Mouse (Mus musculus): Measurements from ENCODE around the gene Mettl7a1. TPM values are rescaled to one million over a fixed set of nuclear protein-coding genes. Genes with fewer than 3 reads are reported as not detected.
"Not testable (repeated sequence)": the region's sequence is repeated elsewhere in the genome, so short reads cannot be mapped to it uniquely, and the experiment has no call there.

Mettl7a1 gene
- polyA plus RNA-seq, 1 experiment from 2014 or later, result 3.2 TPM

DNA sequence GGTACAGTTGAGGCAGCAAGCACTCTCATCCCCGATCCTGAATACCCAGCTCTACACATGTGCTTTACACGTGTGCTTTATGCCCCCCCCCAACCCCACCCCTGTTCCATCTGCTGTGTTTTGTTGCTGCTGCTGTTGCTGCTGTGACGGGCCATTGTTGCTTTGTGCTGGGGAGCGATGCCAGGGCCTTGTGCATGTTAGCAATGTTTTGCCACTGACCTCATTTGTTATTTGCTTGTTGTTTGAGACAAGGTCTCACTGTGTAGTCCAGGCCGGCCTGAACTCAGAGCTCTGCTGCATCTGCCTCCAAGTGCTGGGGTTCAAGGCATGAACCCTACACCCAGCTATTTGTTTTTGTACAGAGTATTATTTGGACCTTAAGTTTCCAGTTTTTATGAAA lies 13.1 kb upstream of the Mettl7a1 start:
- H3K4me2 ChIP-seq (ENCODE audit: low read depth, low read length, severe bottlenecking), result no peak overlapping the region
- H3K27me3 ChIP-seq (ENCODE audit: control insufficient read depth, insufficient read depth, low read length), result no peaks in the 10 kb centered on the region
- H3K36me3 ChIP-seq (ENCODE audit: control insufficient read depth, insufficient read depth, low read length), result no peaks in the 10 kb centered on the region
- H3K4me1 ChIP-seq (replicated peaks; ENCODE audit: control insufficient read depth, insufficient read depth, low read length), result no peaks in the 10 kb centered on the region
- WGBS, result 83% methylated on average over 5 of the region's 5 CpGs
- ATAC-seq (replicated peaks; ENCODE audit: low FRiP score) (no peak), DNase-seq (ENCODE audit: low spot score) (no peak)
- no peaks in the 10 kb centered on the region for H3K9me3 ChIP-seq (ENCODE audit: control insufficient read depth, low read length)
- H3K4me3 ChIP-seq (ENCODE audit: low read depth, low read length), result no peak overlapping the region
- H3K27ac ChIP-seq (ENCODE audit: low read depth, low read length), result no peak overlapping the region
- no peak overlapping the region for H3K9ac ChIP-seq (ENCODE audit: low read length)

- no peaks in the 10 kb centered on the region for H3K9me3 ChIP-seq (ENCODE audit: control insufficient read depth, low read length)
- H3K4me2 ChIP-seq (ENCODE audit: low read depth, low read length, severe bottlenecking), result no peak overlapping the region
- H3K4me3 ChIP-seq (ENCODE audit: low read depth, low read length), result no peak overlapping the region
- H3K36me3 ChIP-seq (ENCODE audit: control insufficient read depth, insufficient read depth, low read length), result no peaks in the 10 kb centered on the region
- H3K4me1 ChIP-seq (replicated peaks; ENCODE audit: control insufficient read depth, insufficient read depth, low read length), result no peaks in the 10 kb centered on the region
- no peak for ATAC-seq (replicated peaks; ENCODE audit: low FRiP score)
- no peak for DNase-seq (ENCODE audit: low spot score)
- 77% methylated on average over 7 of the region's 7 CpGs for WGBS
- H3K27ac ChIP-seq (ENCODE audit: low read depth, low read length), result no peak overlapping the region
- H3K9ac ChIP-seq (ENCODE audit: low read length), result no peak overlapping the region
- H3K27me3 ChIP-seq (ENCODE audit: control insufficient read depth, insufficient read depth, low read length), result no peaks in the 10 kb centered on the region
Measured at GRCm38 (mm10) chr15:100292326-100292725, 11.6 kb upstream of the Mettl7a1 start.

DNA sequence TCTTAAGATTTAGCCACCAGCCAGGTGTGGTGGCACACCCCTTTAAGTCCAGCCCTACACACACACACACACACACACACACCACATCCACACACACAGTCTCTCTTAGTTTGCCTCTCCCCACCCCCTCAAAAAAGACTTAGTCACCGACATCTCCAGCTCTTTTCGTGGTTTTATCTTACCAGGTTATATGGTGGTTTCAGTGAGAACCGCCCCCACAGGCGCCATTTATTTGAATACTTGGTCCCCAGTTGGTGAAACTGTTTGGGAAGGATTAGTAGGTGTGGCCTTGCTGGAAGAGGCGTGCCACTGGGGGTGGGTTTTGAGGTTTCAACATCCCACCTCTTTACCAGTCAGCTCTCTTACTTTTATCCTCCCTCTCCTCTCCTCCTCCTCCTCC lies 6.1 kb upstream of the Mettl7a1 start:
- no peak overlapping the region for H3K4me2 ChIP-seq (ENCODE audit: low read depth, low read length, severe bottlenecking)
- no peak for DNase-seq (ENCODE audit: low spot score)

DNA sequence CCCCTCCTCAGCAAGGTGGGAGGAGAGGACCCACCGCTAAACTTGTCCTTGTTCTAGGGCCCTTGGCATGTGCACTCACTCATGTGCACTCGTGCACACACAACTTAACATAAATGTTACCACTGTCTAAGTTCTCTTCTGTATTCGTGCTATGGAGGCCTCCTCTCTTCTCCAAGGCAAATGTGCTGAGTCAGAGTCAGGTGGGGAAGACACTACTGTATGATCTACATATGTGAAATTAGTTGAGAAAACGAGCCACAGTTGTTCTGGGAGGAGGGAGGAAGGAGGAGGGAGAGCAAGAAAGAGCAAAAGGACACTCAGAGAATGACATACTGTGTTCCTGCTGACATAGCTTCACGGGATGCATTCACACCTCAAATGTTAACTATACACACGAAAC lies 3.4 kb upstream of the Mettl7a1 start:
- Histone ChIP-seq H3K36me3 (ENCODE audit: control insufficient read depth, insufficient read depth, low read length) (no peaks in the 10 kb centered on the region), H3K9me3 (ENCODE audit: control insufficient read depth, low read length) (no peaks in the 10 kb centered on the region), H3K27me3 (ENCODE audit: control insufficient read depth, insufficient read depth, low read length) (no peaks in the 10 kb centered on the region), H3K27ac (ENCODE audit: low read depth, low read length) (no peak overlapping the region), H3K4me1 (replicated peaks; ENCODE audit: control insufficient read depth, insufficient read depth, low read length) (no peaks in the 10 kb centered on the region), H3K9ac (ENCODE audit: low read length) (no peak overlapping the region), H3K4me3 (ENCODE audit: low read depth, low read length) (no peak overlapping the region), H3K4me2 (ENCODE audit: low read depth, low read length, severe bottlenecking) (no peak overlapping the region)
- ATAC-seq (replicated peaks; ENCODE audit: low FRiP score), result no peak
- DNase-seq (ENCODE audit: low spot score), result no peak
- 82% methylated on average over 6 of the region's 6 CpGs for whole genome bisulfite sequencing

More for the DNA sequence above, 6.1 kb upstream of the Mettl7a1 start:
- Histone ChIP-seq H3K4me3 (ENCODE audit: low read depth, low read length) (no peak overlapping the region), H3K36me3 (ENCODE audit: control insufficient read depth, insufficient read depth, low read length) (no peaks in the 10 kb centered on the region), H3K27ac (ENCODE audit: low read depth, low read length) (no peak overlapping the region), H3K27me3 (ENCODE audit: control insufficient read depth, insufficient read depth, low read length) (no peaks in the 10 kb centered on the region), H3K9me3 (ENCODE audit: control insufficient read depth, low read length) (no peaks in the 10 kb centered on the region), H3K9ac (ENCODE audit: low read length) (no peak overlapping the region), H3K4me1 (replicated peaks; ENCODE audit: control insufficient read depth, insufficient read depth, low read length) (no peaks in the 10 kb centered on the region)
- no peak for ATAC-seq (replicated peaks; ENCODE audit: low FRiP score)
- 88% methylated on average over 5 of the region's 5 CpGs for WGBS

GRCm38 (mm10) chr15:100301556-100301955 lies 2.4 kb upstream of the Mettl7a1 start:
- Histone ChIP-seq H3K36me3 (ENCODE audit: control insufficient read depth, insufficient read depth, low read length) (no peaks in the 10 kb centered on the region), H3K4me3 (ENCODE audit: low read depth, low read length) (no peak overlapping the region), H3K9me3 (ENCODE audit: control insufficient read depth, low read length) (no peaks in the 10 kb centered on the region), H3K4me2 (ENCODE audit: low read depth, low read length, severe bottlenecking) (no peak overlapping the region), H3K27ac (ENCODE audit: low read depth, low read length) (no peak overlapping the region), H3K4me1 (replicated peaks; ENCODE audit: control insufficient read depth, insufficient read depth, low read length) (no peaks in the 10 kb centered on the region), H3K27me3 (ENCODE audit: control insufficient read depth, insufficient read depth, low read length) (no peaks in the 10 kb centered on the region), H3K9ac (ENCODE audit: low read length) (no peak overlapping the region)
- WGBS, result 74% methylated on average over 15 of the region's 15 CpGs
- no peak for DNase-seq (ENCODE audit: low spot score)
- no peak for ATAC-seq (replicated peaks; ENCODE audit: low FRiP score)

DNA sequence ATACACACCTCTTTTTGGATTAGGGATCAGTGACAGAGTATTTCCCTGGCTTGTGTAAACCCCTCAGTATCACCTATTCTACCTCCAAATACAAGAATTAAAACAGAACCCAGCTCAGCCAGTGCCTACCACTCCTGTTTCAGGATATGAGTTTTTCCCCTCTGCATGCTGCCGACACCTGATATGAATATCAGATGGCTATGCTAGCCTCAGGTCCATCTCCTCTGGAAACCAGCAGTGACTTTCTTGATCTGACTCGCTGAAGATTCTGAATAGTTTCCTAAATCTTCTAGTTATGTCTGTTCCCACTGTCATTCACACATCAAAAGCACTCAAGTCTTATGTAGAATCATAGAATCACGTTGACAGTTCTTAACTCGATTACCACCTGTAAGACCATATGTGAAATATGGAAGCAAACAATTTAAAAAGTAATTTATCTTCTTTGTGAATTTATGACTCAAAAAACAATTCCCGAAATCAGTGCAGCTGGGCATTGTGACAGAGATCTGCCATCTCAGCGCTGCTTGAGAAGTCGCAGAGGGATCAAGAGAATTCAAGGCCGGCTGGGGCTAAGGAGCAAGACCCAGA lies 417 bp upstream of the Mettl7a1 start:
- no peak for ATAC-seq (replicated peaks; ENCODE audit: low FRiP score)
- Histone ChIP-seq H3K9ac (ENCODE audit: low read length) (no peak overlapping the region), H3K9me3 (ENCODE audit: control insufficient read depth, low read length) (no peaks in the 10 kb centered on the region), H3K36me3 (ENCODE audit: control insufficient read depth, insufficient read depth, low read length) (no peaks in the 10 kb centered on the region), H3K4me1 (replicated peaks; ENCODE audit: control insufficient read depth, insufficient read depth, low read length) (no peaks in the 10 kb centered on the region), H3K4me2 (ENCODE audit: low read depth, low read length, severe bottlenecking) (no peak overlapping the region; the same call in 1 of the 2 replicates), H3K27ac (ENCODE audit: low read depth, low read length) (no peak overlapping the region), H3K27me3 (ENCODE audit: control insufficient read depth, insufficient read depth, low read length) (no peaks in the 10 kb centered on the region), H3K4me3 (ENCODE audit: low read depth, low read length) (no peak overlapping the region)
- 54% methylated on average over 8 of the region's 8 CpGs for WGBS
- DNase-seq (ENCODE audit: low spot score), result no peak

DNA sequence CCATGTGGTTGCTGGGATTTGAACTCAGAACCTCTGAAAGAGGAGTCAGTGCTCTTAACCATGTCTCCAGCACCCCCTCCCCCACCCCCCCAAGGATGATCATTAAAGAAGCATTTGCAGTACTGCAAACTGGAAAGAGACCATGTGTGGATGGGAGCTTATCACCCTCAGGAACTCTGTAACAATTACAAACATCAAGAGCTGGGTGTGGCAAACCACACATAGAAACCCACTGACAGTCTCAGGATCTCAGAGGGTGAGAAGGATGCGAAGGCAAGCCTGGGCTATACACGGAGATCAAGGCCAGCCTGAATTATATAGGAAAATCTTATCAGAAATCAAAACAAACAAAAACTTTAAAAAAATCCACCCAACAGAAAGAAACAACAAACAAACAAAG lies 2.3 kb downstream of the Mettl7a1 start:
- Histone ChIP-seq H3K4me3 (ENCODE audit: low read depth, low read length) (no peak overlapping the region), H3K4me1 (replicated peaks; ENCODE audit: control insufficient read depth, insufficient read depth, low read length) (no peaks in the 10 kb centered on the region), H3K27me3 (ENCODE audit: control insufficient read depth, insufficient read depth, low read length) (no peaks in the 10 kb centered on the region), H3K4me2 (ENCODE audit: low read depth, low read length, severe bottlenecking) (no peak overlapping the region), H3K27ac (ENCODE audit: low read depth, low read length) (no peak overlapping the region), H3K9ac (ENCODE audit: low read length) (no peak overlapping the region), H3K36me3 (ENCODE audit: control insufficient read depth, insufficient read depth, low read length) (no peaks in the 10 kb centered on the region), H3K9me3 (ENCODE audit: control insufficient read depth, low read length) (no peaks in the 10 kb centered on the region)
- WGBS, result 83% methylated on average over 2 of the region's 2 CpGs
- DNase-seq (ENCODE audit: low spot score), result no peak
- no peak for ATAC-seq (replicated peaks; ENCODE audit: low FRiP score)

DNA sequence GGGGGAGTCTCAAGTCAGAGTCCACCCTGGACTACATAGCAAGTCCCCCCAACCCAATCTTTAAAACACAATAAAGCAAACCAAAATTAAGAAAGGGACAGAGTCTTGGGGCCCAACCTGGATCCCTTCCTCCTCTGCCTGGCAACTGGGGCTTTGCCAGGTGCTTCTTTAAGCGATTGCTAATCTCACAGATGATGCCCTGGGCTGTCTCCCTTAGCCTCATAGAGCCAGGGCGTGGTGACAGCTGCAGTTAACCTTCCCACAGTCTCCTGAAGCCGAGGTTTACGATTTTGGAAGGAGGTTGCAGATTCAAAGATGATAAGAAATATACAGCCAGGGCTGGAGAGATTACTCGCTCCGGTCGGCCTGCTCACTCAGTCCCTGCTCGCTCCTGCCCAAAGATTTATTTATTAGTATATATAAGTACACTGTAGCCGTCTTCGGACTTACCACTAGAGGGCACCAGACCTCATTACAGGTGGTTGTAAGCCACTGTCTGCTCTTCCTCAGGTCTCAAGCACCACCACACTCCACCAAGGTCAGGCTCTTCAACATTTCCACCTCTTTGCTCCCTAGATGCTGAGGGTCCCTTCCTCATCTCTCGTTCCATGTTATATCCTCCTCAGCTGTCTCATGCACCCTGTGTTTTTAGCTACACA lies 3.6 kb downstream of the Mettl7a1 start:
- H3K4me1 ChIP-seq (replicated peaks; ENCODE audit: control insufficient read depth, insufficient read depth, low read length); H3K36me3 ChIP-seq (ENCODE audit: control insufficient read depth, insufficient read depth, low read length); ATAC-seq (replicated peaks; ENCODE audit: low FRiP score); H3K27me3 ChIP-seq (ENCODE audit: control insufficient read depth, insufficient read depth, low read length); DNase-seq (ENCODE audit: low spot score); H3K9ac ChIP-seq (ENCODE audit: low read length); H3K4me3 ChIP-seq (ENCODE audit: low read depth, low read length); H3K9me3 ChIP-seq (ENCODE audit: control insufficient read depth, low read length); H3K27ac ChIP-seq (ENCODE audit: low read depth, low read length); H3K4me2 ChIP-seq (ENCODE audit: low read depth, low read length, severe bottlenecking): not testable (repeated sequence)
- WGBS, result 48% methylated on average over 11 of the region's 11 CpGs

GRCm38 (mm10) chr15:100312346-100312745 lies 8.4 kb downstream of the Mettl7a1 start:
- H3K4me3 ChIP-seq (ENCODE audit: low read depth, low read length), result no peak overlapping the region
- H3K9ac ChIP-seq (ENCODE audit: low read length), result no peak overlapping the region
- H3K27ac ChIP-seq (ENCODE audit: low read depth, low read length), result no peak overlapping the region
- H3K9me3 ChIP-seq (ENCODE audit: control insufficient read depth, low read length), result no peaks in the 10 kb centered on the region
- no peak overlapping the region for H3K4me2 ChIP-seq (ENCODE audit: low read depth, low read length, severe bottlenecking)
- no peaks in the 10 kb centered on the region for H3K36me3 ChIP-seq (ENCODE audit: control insufficient read depth, insufficient read depth, low read length)
- no peaks in the 10 kb centered on the region for H3K27me3 ChIP-seq (ENCODE audit: control insufficient read depth, insufficient read depth, low read length)
- ATAC-seq (replicated peaks; ENCODE audit: low FRiP score) (no peak), DNase-seq (ENCODE audit: low spot score) (no peak)
- H3K4me1 ChIP-seq (replicated peaks; ENCODE audit: control insufficient read depth, insufficient read depth, low read length), result no peaks in the 10 kb centered on the region
- WGBS, result 97% methylated on average over 2 of the region's 2 CpGs
